ENCODE assay signal across 8 mouse cellular contexts in genomic region chr11:101881604-101882071, GRCm38 (mm10). TPM values are rescaled to one million over a fixed set of nuclear protein-coding genes. Genes with fewer than 3 reads are reported as not detected.
DNase-seq lines count a peak whose midpoint lies in the region; ATAC-seq and TF ChIP-seq lines count a peak whose summit lies in the region.

No protein-coding gene starts in this region.

- H3K9me3 ChIP-seq in embryonic facial prominence, embryonic 14.5 days (ENCODE audit: control insufficient read depth, low read length): no peaks in the 10 kb centered on the region
- H3K9me3 ChIP-seq in heart, embryonic 13.5 days: no peaks in the 10 kb centered on the region
- no peaks in the 10 kb centered on the region for H3K9me3 ChIP-seq in kidney, embryonic 14.5 days (ENCODE audit: control insufficient read depth, low read length)
- no peaks in the 10 kb centered on the region for H3K9me3 ChIP-seq in lung, postnatal 0 days (ENCODE audit: low read length)

- no peaks in the 10 kb centered on the region for H3K27me3 ChIP-seq in embryonic facial prominence, embryonic 14.5 days (replicated peaks; ENCODE audit: control insufficient read depth, insufficient read depth, low read length)
- no peaks in the 10 kb centered on the region for H3K27me3 ChIP-seq in heart, embryonic 13.5 days (replicated peaks)
- peaks cover 3% of the 10 kb centered on the region; the same call in 1 of the 2 replicates for H3K27me3 ChIP-seq in kidney, embryonic 14.5 days (ENCODE audit: control insufficient read depth, insufficient read depth, low read length)
- no peaks in the 10 kb centered on the region for H3K27me3 ChIP-seq in lung, postnatal 0 days (replicated peaks; ENCODE audit: insufficient read depth, low read length)
- no peaks in the 10 kb centered on the region; the same call in 1 of the 2 replicates for H3K27me3 ChIP-seq in thymus, adult 2 months (ENCODE audit: control insufficient read depth, insufficient read depth, low read length)

- peak; percentile 48 for ATAC-seq in embryonic facial prominence, embryonic 14.5 days (ENCODE audit: low read depth)
- peak; percentile 42; the same call in 1 of the 2 replicates for ATAC-seq in heart, embryonic 13.5 days (ENCODE audit: extremely low read depth, insufficient number of reproducible peaks, low FRiP score, low TSS enrichment)
- peak; percentile 67 for ATAC-seq in kidney, embryonic 14.5 days (ENCODE audit: low FRiP score, low TSS enrichment)
- peak; percentile 78 for ATAC-seq in lung, postnatal 0 days

- no peak for TF ChIP-seq POLR2A in thymus, adult 2 months (IDR thresholded peaks at IDR 0.05; ENCODE audit: control insufficient read depth, extremely low read depth, insufficient read depth, low read length, poor library complexity)

- TF ChIP-seq CTCF in lung, postnatal 0 days (IDR thresholded peaks at IDR 0.05): no peak
- TF ChIP-seq CTCF in thymus, adult 2 months (IDR thresholded peaks at IDR 0.05; ENCODE audit: borderline replicate concordance, control insufficient read depth, extremely low read depth, insufficient read depth, low read length, poor library complexity): no peak

- no peak for TF ChIP-seq EP300 in lung, postnatal 0 days (IDR thresholded peaks at IDR 0.05)

- H3K4me2 ChIP-seq in embryonic facial prominence, embryonic 14.5 days (ENCODE audit: low read depth, low read length): peak overlapping the region; percentile 58
- peak overlapping the region; percentile 69 for H3K4me2 ChIP-seq in heart, embryonic 13.5 days
- H3K4me2 ChIP-seq in kidney, embryonic 14.5 days (replicated peaks; ENCODE audit: low read depth, low read length): peak overlapping the region; percentile 51
- H3K4me2 ChIP-seq in lung, postnatal 0 days (replicated peaks; ENCODE audit: low read depth, low read length): peak overlapping the region; percentile 47

- peak overlapping the region; percentile 21 for H3K4me3 ChIP-seq in embryonic facial prominence, embryonic 14.5 days (ENCODE audit: low read depth, low read length)
- H3K4me3 ChIP-seq in heart, embryonic 13.5 days: peak overlapping the region; percentile 42
- H3K4me3 ChIP-seq in kidney, embryonic 14.5 days (ENCODE audit: low read length): peak overlapping the region; percentile 25
- no peak overlapping the region for H3K4me3 ChIP-seq in lung, postnatal 0 days (ENCODE audit: low read depth, low read length)
- no peak overlapping the region for H3K4me3 ChIP-seq in thymus, adult 2 months (ENCODE audit: control insufficient read depth, insufficient read depth, low read length)

- H3K27ac ChIP-seq in embryonic facial prominence, embryonic 14.5 days (replicated peaks; ENCODE audit: low read depth, low read length): peak overlapping the region; percentile 75
- peak overlapping the region; percentile 86 for H3K27ac ChIP-seq in heart, embryonic 13.5 days (replicated peaks)
- peak overlapping the region; percentile 34; the same call in 1 of the 2 replicates for H3K27ac ChIP-seq in kidney, embryonic 14.5 days (ENCODE audit: low read depth, low read length)
- H3K27ac ChIP-seq in lung, postnatal 0 days (ENCODE audit: low read length): peak overlapping the region; percentile 80
- no peak overlapping the region for H3K27ac ChIP-seq in thymus, adult 2 months (ENCODE audit: control insufficient read depth, insufficient read depth, low read length)

- peak; percentile 35 to 47 for DNase-seq in frontal cortex, postnatal 10 days (ENCODE audit: low spot score in 2 of 2)
- DNase-seq in frontal cortex, postnatal 36 days (ENCODE audit: low spot score in 2 of 2): no peak
- peak; percentile 81 for DNase-seq in embryonic facial prominence, embryonic 14.5 days (ENCODE audit: low spot score)
- peak; percentile 84 for DNase-seq in lung, postnatal 0 days (ENCODE audit: low spot score)
- DNase-seq in retina, postnatal 1 day: peak; percentile 64
- DNase-seq in thymus, adult 2 months: no peak

- H3K9ac ChIP-seq in embryonic facial prominence, embryonic 14.5 days (ENCODE audit: low read depth, low read length): peak overlapping the region; percentile 50
- peak overlapping the region; percentile 76 for H3K9ac ChIP-seq in heart, embryonic 13.5 days
- peak overlapping the region; percentile 56 for H3K9ac ChIP-seq in kidney, embryonic 14.5 days (ENCODE audit: low read depth, low read length)
- H3K9ac ChIP-seq in lung, postnatal 0 days (replicated peaks; ENCODE audit: low read depth): no peak overlapping the region; the same call in 1 of the 2 replicates

- no peaks in the 10 kb centered on the region for H3K36me3 ChIP-seq in embryonic facial prominence, embryonic 14.5 days (ENCODE audit: control insufficient read depth, insufficient read depth, low read length)
- peaks cover 7% of the 10 kb centered on the region; the same call in 1 of the 2 replicates for H3K36me3 ChIP-seq in heart, embryonic 13.5 days
- no peaks in the 10 kb centered on the region; the same call in 1 of the 2 replicates for H3K36me3 ChIP-seq in kidney, embryonic 14.5 days (ENCODE audit: control insufficient read depth, insufficient read depth, low read length)
- no peaks in the 10 kb centered on the region for H3K36me3 ChIP-seq in lung, postnatal 0 days (ENCODE audit: insufficient read depth, low read length)
- H3K36me3 ChIP-seq in thymus, adult 2 months (ENCODE audit: control insufficient read depth, insufficient read depth, low read length): no peaks in the 10 kb centered on the region

- H3K4me1 ChIP-seq in embryonic facial prominence, embryonic 14.5 days (ENCODE audit: control insufficient read depth, insufficient read depth, low read length): peaks cover 44% of the 10 kb centered on the region
- H3K4me1 ChIP-seq in heart, embryonic 13.5 days: peaks cover 77% of the 10 kb centered on the region
- peaks cover 49% of the 10 kb centered on the region for H3K4me1 ChIP-seq in kidney, embryonic 14.5 days (ENCODE audit: control insufficient read depth, insufficient read depth, low read length)
- H3K4me1 ChIP-seq in lung, postnatal 0 days (ENCODE audit: insufficient read depth, low read depth, low read length): peaks cover 42% of the 10 kb centered on the region
- H3K4me1 ChIP-seq in thymus, adult 2 months (replicated peaks; ENCODE audit: control insufficient read depth, insufficient read depth, low read length): no peaks in the 10 kb centered on the region

- 11% methylated on average over 18 of the region's 24 CpGs for WGBS in embryonic facial prominence, embryonic 14.5 days
- 2% methylated on average over 24 of the region's 24 CpGs for WGBS in heart, embryonic 13.5 days
- 6% methylated on average over 24 of the region's 24 CpGs for WGBS in kidney, embryonic 14.5 days
- 2% methylated on average over 23 of the region's 24 CpGs for WGBS in lung, postnatal 0 days
- 29% methylated on average over 24 of the region's 24 CpGs for WGBS in thymus, adult 2 months

RNA-seq across cellular contexts. Expression of gene Meox1, which starts 12.5 kb away (rescaled TPM):
- polyA plus RNA-seq in embryonic facial prominence, embryonic 14.5 days (2014; fragmentation: Nextera tagmentation; extraction: Ambion mirVana): 12.7 and 16.7 TPM in 2 replicates
- polyA plus RNA-seq in heart, embryonic 13.5 days (2015; fragmentation: Nextera tagmentation; extraction: Ambion mirVana): 15.6 and 19.4 TPM in 2 replicates
- 12.7 and 15.6 TPM in 2 replicates for polyA plus RNA-seq in kidney, embryonic 14.5 days (2014; fragmentation: Nextera tagmentation; extraction: Ambion mirVana)
- polyA plus RNA-seq in lung, postnatal 0 days (2015; fragmentation: Nextera tagmentation; extraction: Ambion mirVana): 8.1 and 8.7 TPM in 2 replicates
- 1.9 and 2.1 TPM in 2 replicates for polyA plus RNA-seq in thymus, adult 2 months (2012; rRNA removed)

Comparison
In these comparisons a context has a peak if more than half of its experiments do, and no peak if none do; other contexts are left out.
1. DNase-seq: peak in frontal cortex, postnatal 10 days (2 of 2), embryonic facial prominence, embryonic 14.5 days (single experiment), lung, postnatal 0 days (single experiment) and retina, postnatal 1 day (single experiment); none in frontal cortex, postnatal 36 days (0 of 2) and thymus, adult 2 months (single experiment).
2. H3K4me3 ChIP-seq: peak in embryonic facial prominence, embryonic 14.5 days (single experiment), heart, embryonic 13.5 days (single experiment) and kidney, embryonic 14.5 days (single experiment); none in lung, postnatal 0 days (single experiment) and thymus, adult 2 months (single experiment).
3. Peak in every context shown above with its lines, with median percentiles within 50 percentile points of each other: ATAC-seq and H3K4me2 ChIP-seq.